Mouse (Mus musculus): ENCODE measurements around the gene Kctd13.

DNA sequence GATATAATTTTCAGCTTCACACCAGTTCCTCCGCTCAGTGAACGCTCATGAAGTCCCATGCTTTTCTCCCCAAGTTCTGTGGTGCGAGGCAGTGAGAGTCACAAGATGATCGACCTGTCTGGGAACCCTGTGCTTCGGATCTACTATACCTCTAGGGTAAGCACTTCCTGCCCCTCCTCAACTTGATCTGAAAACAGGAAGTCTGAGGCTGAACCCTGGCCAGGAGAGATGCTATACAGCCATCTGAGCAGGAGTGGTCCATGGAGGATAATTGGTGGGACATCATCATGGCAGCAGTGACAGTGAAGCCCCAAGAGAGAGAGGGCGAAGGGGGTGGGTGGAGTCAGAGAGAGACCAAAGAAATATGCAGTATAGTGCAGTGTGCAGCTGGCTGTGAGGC lies 50.2 kb downstream of the Kctd13 start:
- TF ChIP-seq CTCF (IDR thresholded peaks at IDR 0.05; ENCODE audit: low read depth) (no peak), EP300 (IDR thresholded peaks at IDR 0.05; ENCODE audit: low read depth) (no peak)
